Mouse (Mus musculus) B cell, adult 67 days (primary cell): ENCODE measurements around the gene Gm10260. TPM values are rescaled to one million over a fixed set of nuclear protein-coding genes. Genes with fewer than 3 reads are reported as not detected.

Experiments
- total RNA-seq, 2 experiments: library from RNA; stranded (reverse); gene quantifications; 4 replicates each; pipeline ENCODE4 v1.2.4; 2023

Gm10260 gene
- total RNA-seq, result 100 to 1,000 TPM; 391 to 415 TPM

GRCm38 (mm10) chr13:97760532-97760931, at the start of gene Gm10260:
Gene Gm10260 (minus strand): TSS chr13:97760632.

